Mouse (Mus musculus) cerebellum, adult 2 months (tissue): ENCODE data around the gene Prpf19.

Experiments
- CTCF ChIP-seq: fragments of 200-500 bp; IDR thresholded peaks from 2 replicates; pipeline ENCODE4 v1.5.1; 2011; ENCODE audit warnings: low read depth, mild to moderate bottlenecking, control low read depth, low read length, moderate library complexity, borderline replicate concordance; ENCODE audit not compliant: insufficient read depth
- POLR2A ChIP-seq: fragments of 200-500 bp; IDR thresholded peaks from 2 replicates; pipeline ENCODE4 v1.6.1; 2011; ENCODE audit warnings: low read length, control low read depth, borderline replicate concordance; ENCODE audit not compliant: insufficient read depth

- TF ChIP-seq CTCF: no peak
- no peak for TF ChIP-seq POLR2A
Measured at GRCm38 (mm10) chr19:10909087-10909721, 14.2 kb downstream of the Prpf19 start.
